Mouse (Mus musculus) neural tube, embryonic 14.5 days (tissue): ENCODE data around the gene Ola1. TPM values are rescaled to one million over a fixed set of nuclear protein-coding genes. Genes with fewer than 3 reads are reported as not detected.

ENCODE experiments used
- ATAC-seq: fragments of 200-750 bp; cut with Nextera tagmentation; 2 replicates; pipeline ENCODE4 v1.8.0; 2017; ENCODE audit warnings: low read depth, mild to moderate bottlenecking, moderate TSS enrichment, moderate library complexity
- H3K27ac ChIP-seq: fragments of 300-500 bp; sonication (generic); 2 replicates; pipeline ENCODE4 v1.5.1; 2014; ENCODE audit warnings: low read depth, mild to moderate bottlenecking, control low read depth, low read length, moderate library complexity, mixed read lengths
- H3K27me3 ChIP-seq: fragments of 300-500 bp; sonication (generic); 2 replicates; pipeline ENCODE4 v1.6.1; 2014; ENCODE audit warnings: low read length; ENCODE audit not compliant: control insufficient read depth, insufficient read depth
- H3K36me3 ChIP-seq: fragments of 300-500 bp; sonication (generic); 2 replicates; pipeline ENCODE4 v1.6.1; 2014; ENCODE audit warnings: low read length, mixed read lengths; ENCODE audit not compliant: control insufficient read depth, insufficient read depth
- H3K4me1 ChIP-seq: fragments of 300-500 bp; sonication (generic); 2 replicates; pipeline ENCODE4 v1.6.1; 2014; ENCODE audit warnings: low read length; ENCODE audit not compliant: control insufficient read depth, insufficient read depth
- H3K4me2 ChIP-seq: fragments of 300-500 bp; sonication (generic); 2 replicates; pipeline ENCODE4 v1.6.1; 2014; ENCODE audit warnings: mild to moderate bottlenecking, low read depth, low read length, control low read depth
- H3K4me3 ChIP-seq: fragments of 300-500 bp; sonication (generic); 2 replicates; pipeline ENCODE4 v1.5.1; 2014; ENCODE audit warnings: low read depth, low read length, control low read depth, mixed read lengths
- H3K9ac ChIP-seq: fragments of 300-500 bp; sonication (generic); replicated peaks from 2 replicates; pipeline ENCODE4 v1.6.1; 2014; ENCODE audit warnings: low read depth, mild to moderate bottlenecking, control low read depth, low read length, mixed read lengths
- H3K9me3 ChIP-seq: fragments of 300-500 bp; sonication (generic); 2 replicates; pipeline ENCODE4 v1.6.1; 2016; ENCODE audit warnings: low read length; ENCODE audit not compliant: control insufficient read depth
- WGBS: fragments of 180-500 bp; shearing (Covaris S2); extraction: QIAGEN DNeasy Blood & Tissue Kit; methylation state at CpG from one replicate; pipeline ENCODE4 v1.1.7; 2014; 5-methylcytosine and 5-hydroxymethylcytosine counted together
- polyA plus RNA-seq: library from polyadenylated mRNA; unstranded; fragments of >200 nt; fragmentation: Nextera tagmentation; extraction: Ambion mirVana; gene quantifications from 2 replicates; pipeline ENCODE4 v1.2.1, GENCODE M21; 2014

Gene Ola1
- polyA plus RNA-seq, 1 experiment from 2014 or later, result 113 TPM

DNA sequence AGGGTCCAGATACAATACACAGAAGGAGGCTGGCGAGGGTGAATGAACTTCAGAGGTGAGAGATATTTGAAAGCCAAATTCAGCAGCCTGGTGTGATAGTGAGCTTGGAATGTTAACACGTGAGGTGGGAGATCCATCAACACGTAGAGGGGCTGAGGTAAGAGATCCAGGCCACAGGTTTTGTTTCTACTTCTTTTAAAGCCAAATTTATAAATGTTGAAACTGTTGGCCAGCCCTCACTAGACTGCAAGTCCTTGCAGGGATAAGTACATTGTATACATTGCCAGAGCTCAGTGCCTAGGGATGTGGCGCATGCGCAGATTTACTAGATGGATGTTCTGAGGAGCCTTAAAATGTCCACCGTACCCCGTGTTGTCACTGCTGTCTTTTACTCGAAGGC is 168.3 kb downstream of the Ola1 start:
- H3K4me1 ChIP-seq, result no peaks in the 10 kb centered on the region
- H3K9ac ChIP-seq, result no peak overlapping the region
- H3K4me2 ChIP-seq, result no peak overlapping the region
- no peaks in the 10 kb centered on the region for H3K36me3 ChIP-seq
- H3K9me3 ChIP-seq, result no peaks in the 10 kb centered on the region
- 94% methylated on average over 8 of the region's 8 CpGs for WGBS
- no peak for ATAC-seq
- no peaks in the 10 kb centered on the region for H3K27me3 ChIP-seq
- H3K27ac ChIP-seq, result no peak overlapping the region
- no peak overlapping the region for H3K4me3 ChIP-seq

DNA sequence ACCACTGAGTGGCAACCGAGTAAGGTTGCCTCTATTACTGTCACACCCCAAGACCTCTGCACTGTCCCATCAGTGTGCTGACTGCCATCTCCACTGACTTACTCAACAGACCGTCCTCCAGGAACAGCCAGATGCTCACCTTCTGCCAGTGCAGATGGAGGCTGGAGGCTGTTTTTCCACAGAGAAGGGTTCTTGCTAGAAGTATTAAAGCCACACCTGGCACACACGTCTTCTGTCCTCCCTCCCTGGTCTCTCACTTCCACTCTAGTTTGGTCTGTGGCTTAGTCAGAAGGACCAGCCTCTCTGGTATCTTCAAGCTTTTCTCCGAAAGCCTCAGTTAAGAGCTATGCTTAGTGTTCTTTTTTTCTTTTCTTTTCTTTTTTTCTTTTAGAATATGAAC is 168.7 kb downstream of the Ola1 start:
- H3K27me3 ChIP-seq, result no peaks in the 10 kb centered on the region
- no peaks in the 10 kb centered on the region for H3K36me3 ChIP-seq
- H3K4me3 ChIP-seq, result no peak overlapping the region
- no peaks in the 10 kb centered on the region for H3K9me3 ChIP-seq
- no peaks in the 10 kb centered on the region for H3K4me1 ChIP-seq
- no peak overlapping the region for H3K27ac ChIP-seq
- no peak overlapping the region for H3K9ac ChIP-seq
- WGBS, result 88% methylated on average over 4 of the region's 4 CpGs
- ATAC-seq, result no peak
- no peak overlapping the region for H3K4me2 ChIP-seq

DNA sequence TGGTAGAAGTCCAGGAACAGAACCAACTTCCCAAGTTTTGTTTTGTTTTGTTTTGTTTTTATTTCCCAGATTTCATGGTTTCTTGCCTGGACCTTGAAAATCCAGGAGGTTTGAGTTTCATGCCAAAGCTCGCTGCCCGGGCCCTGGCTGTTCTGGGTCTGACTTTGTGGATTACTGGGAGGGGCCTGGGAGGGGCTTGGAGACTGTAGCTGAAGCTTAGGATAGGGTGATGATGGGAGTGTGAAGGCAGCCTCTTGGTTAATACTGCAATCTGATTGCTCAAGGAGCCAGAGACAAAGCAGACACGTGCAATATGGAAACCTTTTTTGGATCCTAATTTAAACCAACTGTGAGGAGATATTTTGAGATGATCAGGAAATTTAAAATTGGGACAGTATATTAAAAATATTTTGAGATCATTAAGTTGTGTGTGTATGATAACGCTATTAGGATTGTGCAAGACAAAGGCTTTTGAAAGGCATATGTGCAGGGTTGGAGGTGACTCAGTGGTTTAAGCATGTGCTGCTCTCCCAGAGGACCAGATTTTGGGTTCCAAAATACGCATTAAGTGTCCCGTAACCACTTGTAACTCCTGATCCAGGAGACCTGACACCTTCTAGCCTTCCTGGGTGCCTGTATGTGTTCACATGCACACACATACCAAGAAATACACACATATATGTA is 169.6 kb downstream of the Ola1 start:
- H3K4me3 ChIP-seq, result no peak overlapping the region
- no peaks in the 10 kb centered on the region for H3K27me3 ChIP-seq
- H3K36me3 ChIP-seq, result no peaks in the 10 kb centered on the region
- no peak overlapping the region for H3K4me2 ChIP-seq
- ATAC-seq, result no peak
- H3K4me1 ChIP-seq, result no peaks in the 10 kb centered on the region
- H3K9me3 ChIP-seq, result no peaks in the 10 kb centered on the region
- H3K9ac ChIP-seq, result no peak overlapping the region
- WGBS, result 66% methylated on average over 6 of the region's 6 CpGs
- H3K27ac ChIP-seq, result no peak overlapping the region

GRCm38 (mm10) chr2:73047061-73047741 is 171.5 kb downstream of the Ola1 start:
- Histone ChIP-seq H3K36me3 (no peaks in the 10 kb centered on the region), H3K27me3 (no peaks in the 10 kb centered on the region), H3K27ac (no peak overlapping the region), H3K4me1 (no peaks in the 10 kb centered on the region), H3K4me3 (no peak overlapping the region), H3K9me3 (no peaks in the 10 kb centered on the region), H3K9ac (no peak overlapping the region), H3K4me2 (no peak overlapping the region)
- 80% methylated on average over 24 of the region's 24 CpGs for WGBS
- ATAC-seq, result no peak

GRCm38 (mm10) chr2:73046576-73046975 is 172.1 kb downstream of the Ola1 start:
- H3K4me2 ChIP-seq, result no peak overlapping the region
- WGBS, result 64% methylated on average over 10 of the region's 10 CpGs
- ATAC-seq, result no peak
- no peaks in the 10 kb centered on the region for H3K9me3 ChIP-seq
- H3K4me3 ChIP-seq, result no peak overlapping the region
- H3K36me3 ChIP-seq, result no peaks in the 10 kb centered on the region
- 0 out of 2 replicates have a peak overlapping the region, but pooled peaks have one; percentile 22 for H3K27ac ChIP-seq
- H3K27me3 ChIP-seq, result no peaks in the 10 kb centered on the region
- no peak overlapping the region for H3K9ac ChIP-seq
- no peaks in the 10 kb centered on the region for H3K4me1 ChIP-seq

GRCm38 (mm10) chr2:73045505-73045904 is 173.2 kb downstream of the Ola1 start:
- no peaks in the 10 kb centered on the region for H3K27me3 ChIP-seq
- no peak overlapping the region for H3K4me2 ChIP-seq
- no peaks in the 10 kb centered on the region for H3K4me1 ChIP-seq
- no peaks in the 10 kb centered on the region for H3K9me3 ChIP-seq
- no peak overlapping the region for H3K4me3 ChIP-seq
- WGBS, result 69% methylated on average over 5 of the region's 5 CpGs
- no peak overlapping the region for H3K27ac ChIP-seq
- no peak overlapping the region for H3K9ac ChIP-seq
- no peaks in the 10 kb centered on the region for H3K36me3 ChIP-seq
- ATAC-seq, result no peak

Other genes with a start within 250 kb of the Ola1 start
- gene Sp3, start 238.5 kb downstream of the Ola1 start, polyA plus RNA-seq, result 45.3 and 48.6 TPM in 2 replicates
- not detected in 2 replicates for gene Gm11084, start 232.2 kb downstream of the Ola1 start, polyA plus RNA-seq
- gene Sp9, start 53.0 kb upstream of the Ola1 start, polyA plus RNA-seq, result 1.5 TPM in 2 replicates
- 7.1 and 8.1 TPM in 2 replicates for gene Scrn3, start 93.7 kb upstream of the Ola1 start, polyA plus RNA-seq
- gene Cir1, start 93.8 kb upstream of the Ola1 start, polyA plus RNA-seq, result 26.6 and 28.7 TPM in 2 replicates
- gene Gpr155, start 167.6 kb upstream of the Ola1 start, polyA plus RNA-seq, result 15.8 and 17.9 TPM in 2 replicates